26 mouse cellular contexts compared by ENCODE assay signal in the genomic region with DNA sequence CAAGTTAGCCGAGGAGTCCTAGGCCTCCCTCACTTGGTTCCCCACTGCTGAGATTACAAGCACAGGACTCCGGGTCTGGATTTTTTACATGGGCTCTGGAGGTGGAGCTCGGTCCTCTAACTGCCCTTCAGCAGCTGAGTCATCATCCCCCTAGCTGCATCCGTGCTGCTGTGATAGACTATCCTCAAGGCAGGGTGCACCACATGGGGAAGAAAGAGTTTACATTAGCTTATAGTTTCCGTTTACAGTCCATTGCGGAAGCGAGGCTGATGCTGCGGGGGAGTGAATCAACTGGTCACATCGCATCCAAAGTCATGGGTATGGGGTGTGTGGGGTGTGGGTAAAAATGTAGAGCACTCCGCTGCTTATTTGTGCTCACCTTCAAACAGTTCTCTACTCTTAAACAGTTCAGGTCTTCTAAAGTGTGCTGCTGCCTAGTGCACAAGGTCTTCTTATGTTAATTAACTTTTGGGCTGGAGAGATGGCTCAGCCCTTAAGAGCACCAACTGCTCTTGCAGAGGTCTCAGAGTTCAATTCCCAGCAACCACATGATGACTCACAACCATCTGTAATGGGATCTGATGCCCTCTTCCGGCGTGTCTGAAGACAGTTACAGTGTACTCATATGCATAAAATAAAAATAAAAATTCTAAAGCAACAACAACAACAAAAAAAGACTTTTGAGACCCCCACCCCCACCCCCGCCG. TPM values are rescaled to one million over a fixed set of nuclear protein-coding genes. Genes with fewer than 3 reads are reported as not detected.
DNase-seq lines count a peak whose midpoint lies in the region; ATAC-seq and TF ChIP-seq lines count a peak whose summit lies in the region.
"Had no signal": no experiment of that assay in that cellular context is flagged by ENCODE, and none has a peak within 500 bp of the region (broad histone marks: within the 10 kb centered on the region; RNA-seq: fewer than 3 reads in every experiment).

No protein-coding gene starts in this region.

- peaks cover 41% of the 10 kb centered on the region for H3K27me3 ChIP-seq in megakaryocyte, embryonic 14.5 days (replicated peaks)
- no peaks in the 10 kb centered on the region for H3K27me3 ChIP-seq in MEL (ENCODE audit: control insufficient read depth in 1 of 2, insufficient read depth in 2 of 2, low read length in 2 of 2)
- peaks cover 20% of the 10 kb centered on the region for H3K27me3 ChIP-seq in limb, embryonic 10.5 days (ENCODE audit: low read depth, poor library complexity, severe bottlenecking)
- peaks cover 68% of the 10 kb centered on the region for H3K27me3 ChIP-seq in forebrain, embryonic 10.5 days (ENCODE audit: poor library complexity, severe bottlenecking)

- TF ChIP-seq RAD21 in MEL (IDR thresholded peaks at IDR 0.05; ENCODE audit: low read depth, low read length) = peak; percentile 11; the same call in 1 of the 2 replicates

- DNase-seq in 416B (ENCODE audit: low read depth) (peak; percentile 85), MEL (ENCODE audit: low read depth, low spot score) (peak; percentile 75), R1 (ENCODE audit: low read depth, low spot score) (peak; percentile 66)
- DNase-seq in limb, embryonic 10.5 days (ENCODE audit: low spot score) = no peak
- DNase-seq in forebrain, embryonic 10.5 days (ENCODE audit: extremely low spot score, low spot score) = no peak
- no peak for DNase-seq in spleen, postnatal 14 days (ENCODE audit: low spot score in 2 of 2)
- DNase-seq: adrenal gland, adult 8-10 months; adrenal gland, postnatal 36 days; B cell, adult 2 months; cerebellum, adult 2 months; cerebellum, postnatal 10 days; gastrocnemius, adult 2 months; gastrocnemius, postnatal 25 days; heart, adult 11 months; heart, postnatal 10 days; heart, postnatal 4 days had no signal

- no peaks in the 10 kb centered on the region for H3K36me3 ChIP-seq in megakaryocyte, embryonic 14.5 days (replicated peaks; ENCODE audit: low read length)
- H3K36me3 ChIP-seq in MEL (ENCODE audit: control insufficient read depth in 1 of 2, insufficient read depth in 2 of 2, low read length in 2 of 2) = peaks cover 0 to 10% of the 10 kb centered on the region in 2 experiments; a peak in 2 of 4 replicates
- no peaks in the 10 kb centered on the region for H3K36me3 ChIP-seq in limb, embryonic 10.5 days
- no peaks in the 10 kb centered on the region for H3K36me3 ChIP-seq in forebrain, embryonic 10.5 days (replicated peaks)
- H3K36me3 ChIP-seq: embryonic facial prominence, embryonic 10.5 days; heart, embryonic 10.5 days; intestine, embryonic 15.5 days had no signal

- TF ChIP-seq POLR2A in MEL (IDR thresholded peaks at IDR 0.05; ENCODE audit: control insufficient read depth in 1 of 2, insufficient read depth in 1 of 2, low read depth in 1 of 2, low read length in 2 of 2, poor library complexity in 1 of 2) = no peak

- peak; percentile 8 to 38; a peak in 2 of 4 replicates for TF ChIP-seq EP300 in MEL (IDR thresholded peaks at IDR 0.05; ENCODE audit: low read depth in 1 of 2, low read length in 2 of 2)

- ATAC-seq in megakaryocyte, adult 5-6 weeks (ENCODE audit: poor library complexity, severe bottlenecking) = no peak
- ATAC-seq: CD4-positive, CD25-positive, alpha-beta regulatory T cell, adult 4 months; forebrain, embryonic 14.5 days; intestine, embryonic 15.5 days had no signal

- H3K9ac ChIP-seq in MEL (ENCODE audit: control insufficient read depth, low read depth, low read length, poor library complexity, severe bottlenecking) = no peak overlapping the region
- H3K9ac ChIP-seq: hindbrain, embryonic 14.5 days; intestine, embryonic 15.5 days had no signal

- peaks cover 11% of the 10 kb centered on the region for H3K4me1 ChIP-seq in megakaryocyte, embryonic 14.5 days
- H3K4me1 ChIP-seq in MEL (ENCODE audit: control insufficient read depth in 1 of 2, insufficient read depth in 2 of 2, low read length in 2 of 2) = peaks cover 4 to 22% of the 10 kb centered on the region in 2 experiments
- H3K4me1 ChIP-seq in limb, embryonic 10.5 days = peaks cover 6% of the 10 kb centered on the region
- peaks cover 8% of the 10 kb centered on the region for H3K4me1 ChIP-seq in forebrain, embryonic 10.5 days

- H3K4me3 ChIP-seq in megakaryocyte, embryonic 14.5 days (replicated peaks) = peak overlapping the region; percentile 67
- H3K4me3 ChIP-seq in MEL (ENCODE audit: control insufficient read depth in 1 of 2, insufficient read depth in 1 of 2, low read depth in 2 of 2, low read length in 2 of 2) = no peak overlapping the region; a peak in 1 of 4 replicates
- no peak overlapping the region for H3K4me3 ChIP-seq in limb, embryonic 10.5 days
- H3K4me3 ChIP-seq in forebrain, embryonic 10.5 days = no peak overlapping the region
- H3K4me3 ChIP-seq: embryonic facial prominence, embryonic 10.5 days; gastrocnemius, adult 2 months; heart, embryonic 10.5 days; intestine, embryonic 15.5 days had no signal

- WGBS in limb, embryonic 10.5 days = 63% methylated on average over 14 of the region's 14 CpGs
- WGBS in forebrain, embryonic 10.5 days = 76% methylated on average over 14 of the region's 14 CpGs

- peak overlapping the region; percentile 31; the same call in 1 of the 2 replicates for H3K27ac ChIP-seq in MEL (ENCODE audit: control insufficient read depth, low read depth, low read length)
- no peak overlapping the region for H3K27ac ChIP-seq in limb, embryonic 10.5 days
- H3K27ac ChIP-seq in forebrain, embryonic 10.5 days = no peak overlapping the region
- H3K27ac ChIP-seq: embryonic facial prominence, embryonic 10.5 days; gastrocnemius, adult 2 months; heart, embryonic 10.5 days; hindbrain, embryonic 14.5 days; intestine, embryonic 15.5 days had no signal

- no peaks in the 10 kb centered on the region for H3K79me2 ChIP-seq in MEL (ENCODE audit: control insufficient read depth, insufficient read depth, low read length, poor library complexity)

- no peak; a peak in 1 of 6 replicates for TF ChIP-seq CTCF in MEL (IDR thresholded peaks at IDR 0.05 in 2 of 3, conservative IDR thresholded peaks at IDR 0.05 in 1 of 3; ENCODE audit: control insufficient read depth in 1 of 3, insufficient read depth in 1 of 3, low read depth in 2 of 3, low read length in 3 of 3, poor library complexity in 1 of 3, severe bottlenecking in 1 of 3)

- no peaks in the 10 kb centered on the region for H3K9me3 ChIP-seq in megakaryocyte, embryonic 14.5 days
- H3K9me3 ChIP-seq in MEL (replicated peaks; ENCODE audit: insufficient read depth, low read length) = no peaks in the 10 kb centered on the region
- no peaks in the 10 kb centered on the region for H3K9me3 ChIP-seq in limb, embryonic 10.5 days (replicated peaks)
- no peaks in the 10 kb centered on the region for H3K9me3 ChIP-seq in forebrain, embryonic 10.5 days
- H3K9me3 ChIP-seq: embryonic facial prominence, embryonic 10.5 days; heart, embryonic 10.5 days; intestine, embryonic 15.5 days had no signal

TF ChIP-seq in MEL, 35 proteins besides CTCF, POLR2A, EP300 and RAD21 (continues in another document):
- TF ChIP-seq MAZ (IDR thresholded peaks at IDR 0.05; ENCODE audit: low read depth, low read length) (no peak), SMC3 (IDR thresholded peaks at IDR 0.05; ENCODE audit: low read depth, low read length) (no peak), E2F4 (IDR thresholded peaks at IDR 0.05; ENCODE audit: borderline replicate concordance, low read depth, low read length) (no peak), UBTF (IDR thresholded peaks at IDR 0.05; ENCODE audit: borderline replicate concordance, insufficient read depth, low read depth, low read length) (no peak), MYC (IDR thresholded peaks at IDR 0.05; ENCODE audit: low read depth, low read length) (peak; percentile 59), BHLHE40 (IDR thresholded peaks at IDR 0.05; ENCODE audit: borderline replicate concordance, low read depth, low read length) (no peak), MEF2A (IDR thresholded peaks at IDR 0.05; ENCODE audit: extremely low read depth, insufficient replicate concordance, low read depth, low read length, poor library complexity, severe bottlenecking) (no peak), CHD1 (IDR thresholded peaks at IDR 0.05; ENCODE audit: low read depth, low read length) (no peak), ZC3H11A (IDR thresholded peaks at IDR 0.05; ENCODE audit: low read depth, low read length) (no peak), RCOR1 (IDR thresholded peaks at IDR 0.05; ENCODE audit: low read depth, low read length) (no peak)

RNA-seq across cellular contexts. Expression of gene Gata3, which starts 14.2 kb away (rescaled TPM):
- polyA plus RNA-seq in megakaryocyte, embryonic 14.5 days (2012; ENCODE audit: insufficient read depth, low replicate concordance) = 0.36 TPM in 1 of 2 replicates, not detected in the other
- 0.45 and 0.98 TPM in 2 replicates for total RNA-seq in megakaryocyte, adult 5-6 weeks (2015)
- total RNA-seq in megakaryocyte, adult 5-6 weeks (2017) = 0.49 and 1.2 TPM in 2 replicates
- 0.12 and 0.46 TPM in 2 replicates for total RNA-seq in MEL (2012; rRNA removed)
- 1 to 10 TPM in 1 of 2 experiments, not detected in 1; 2.0 TPM for polyA plus RNA-seq in MEL (2012; ENCODE audit: insufficient read depth in 1 of 2, insufficient read length in 2 of 2, low read depth in 1 of 2, low replicate concordance in 2 of 2, missing spikeins in 1 of 2)
- 6.3 and 6.5 TPM in 2 replicates for polyA plus RNA-seq in limb, embryonic 10.5 days (2016; fragmentation: Nextera tagmentation; extraction: Ambion mirVana)
- 4.2 and 7.3 TPM in 2 replicates for polyA plus RNA-seq in forebrain, embryonic 10.5 days (2016; fragmentation: Nextera tagmentation; extraction: Ambion mirVana)

RNA-seq across cellular contexts. Expression of gene 9230102O04Rik, which starts 14.7 kb away (rescaled TPM):
- polyA plus RNA-seq in megakaryocyte, embryonic 14.5 days (2012; ENCODE audit: insufficient read depth, low replicate concordance) = not detected in 2 replicates
- not detected in 2 replicates for total RNA-seq in megakaryocyte, adult 5-6 weeks (2015)
- not detected in 2 replicates for total RNA-seq in megakaryocyte, adult 5-6 weeks (2017)
- 0.50 and 1.5 TPM in 2 replicates for total RNA-seq in MEL (2012; rRNA removed)
- 1 to 10 TPM in 1 of 2 experiments, not detected in 1; 2.4 TPM for polyA plus RNA-seq in MEL (2012; ENCODE audit: insufficient read depth in 1 of 2, insufficient read length in 2 of 2, low read depth in 1 of 2, low replicate concordance in 2 of 2, missing spikeins in 1 of 2)
- polyA plus RNA-seq in limb, embryonic 10.5 days (2016; fragmentation: Nextera tagmentation; extraction: Ambion mirVana) = 0.39 TPM in 1 of 2 replicates, not detected in the other
- 0.54 TPM in 1 of 2 replicates, not detected in the other for polyA plus RNA-seq in forebrain, embryonic 10.5 days (2016; fragmentation: Nextera tagmentation; extraction: Ambion mirVana)
- total RNA-seq: adrenal gland, adult 8-10 months; adrenal gland, postnatal 36 days; gastrocnemius, adult 2 months; gastrocnemius, postnatal 25 days; heart, postnatal 10 days; heart, postnatal 4 days had no signal
- polyA plus RNA-seq: cerebellum, adult 2 months; embryonic facial prominence, embryonic 10.5 days; embryonic facial prominence, embryonic 14.5 days; heart, embryonic 10.5 days; heart, embryonic 14.5 days; intestine, embryonic 15.5 days had no signal

RNA-seq across cellular contexts. Expression of gene 4930412O13Rik, which starts 23.0 kb away (rescaled TPM):
- polyA plus RNA-seq in megakaryocyte, embryonic 14.5 days (2012; ENCODE audit: insufficient read depth, low replicate concordance) = not detected in 2 replicates
- total RNA-seq in megakaryocyte, adult 5-6 weeks (2015) = not detected in 2 replicates
- not detected in 2 replicates for total RNA-seq in megakaryocyte, adult 5-6 weeks (2017)
- not detected in 2 replicates for total RNA-seq in MEL (2012; rRNA removed)
- under 1 TPM in 1 of 2 experiments, not detected in 1; 0.28 TPM for polyA plus RNA-seq in MEL (2012; ENCODE audit: insufficient read depth in 1 of 2, insufficient read length in 2 of 2, low read depth in 1 of 2, low replicate concordance in 2 of 2, missing spikeins in 1 of 2)
- 0.46 and 0.55 TPM in 2 replicates for polyA plus RNA-seq in limb, embryonic 10.5 days (2016; fragmentation: Nextera tagmentation; extraction: Ambion mirVana)
- 0.42 and 0.50 TPM in 2 replicates for polyA plus RNA-seq in forebrain, embryonic 10.5 days (2016; fragmentation: Nextera tagmentation; extraction: Ambion mirVana)
- total RNA-seq: gastrocnemius, adult 2 months; gastrocnemius, postnatal 25 days; heart, postnatal 10 days; heart, postnatal 4 days had no signal
- polyA plus RNA-seq: cerebellum, adult 2 months; forebrain, embryonic 14.5 days; intestine, embryonic 15.5 days had no signal

Comparison
In these comparisons a context has a peak if more than half of its experiments do, and no peak if none do; other contexts are left out.
1. DNase-seq: peak in 416B (single experiment), MEL (single experiment) and R1 (single experiment); none in limb, embryonic 10.5 days (single experiment), forebrain, embryonic 10.5 days (single experiment) and spleen, postnatal 14 days (0 of 2).